Mouse (Mus musculus) adrenal gland, postnatal 36 days (tissue): ENCODE measurements around the gene Epb41l4b. TPM values are rescaled to one million over a fixed set of nuclear protein-coding genes. Genes with fewer than 3 reads are reported as not detected.

ENCODE experiments used
- DNase-seq, 2 experiments: peaks; one replicate each; pipeline ENCODE4 v3.0.0; 2021; ENCODE audit warnings: mixed read lengths in 1 of 2
- total RNA-seq, 2 experiments: library from RNA; stranded (reverse); gene quantifications; 2 replicates each; pipeline ENCODE4 v1.2.3; 2021

Gene Epb41l4b
- total RNA-seq, 2 experiments from 2014 or later = 1.7 to 2.1 TPM

- DNase-seq = no peak
Measured at GRCm38 (mm10) chr4:57114617-57115592, 28.3 kb downstream of the Epb41l4b start.

GRCm38 (mm10) chr4:57113472-57114216 is 29.6 kb downstream of the Epb41l4b start:
- DNase-seq = no peak

- DNase-seq = no peak
Measured at GRCm38 (mm10) chr4:57111992-57112540, 31.2 kb downstream of the Epb41l4b start.

GRCm38 (mm10) chr4:57111411-57111810 is 31.8 kb downstream of the Epb41l4b start:
- DNase-seq = no peak

GRCm38 (mm10) chr4:57109543-57109942 is 33.7 kb downstream of the Epb41l4b start:
- DNase-seq = no peak

GRCm38 (mm10) chr4:57105339-57105738 is 37.9 kb downstream of the Epb41l4b start:
- DNase-seq = no peak

GRCm38 (mm10) chr4:57103830-57104229 is 39.4 kb downstream of the Epb41l4b start:
- DNase-seq = no peak

GRCm38 (mm10) chr4:57101095-57101494 is 42.1 kb downstream of the Epb41l4b start:
- no peak for DNase-seq

- DNase-seq = no peak
Measured at GRCm38 (mm10) chr4:57097411-57097810, 45.8 kb downstream of the Epb41l4b start.

- no peak for DNase-seq
Measured at GRCm38 (mm10) chr4:57095569-57095968, 47.7 kb downstream of the Epb41l4b start.

- DNase-seq = no peak
Measured at GRCm38 (mm10) chr4:57091363-57091762, 51.9 kb downstream of the Epb41l4b start.

GRCm38 (mm10) chr4:57088301-57088700 is 54.9 kb downstream of the Epb41l4b start:
- no peak for DNase-seq

- no peak for DNase-seq
Measured at GRCm38 (mm10) chr4:57085750-57086400, 57.4 kb downstream of the Epb41l4b start.

- no peak for DNase-seq
Measured at GRCm38 (mm10) chr4:57083653-57084052, 59.6 kb downstream of the Epb41l4b start.

GRCm38 (mm10) chr4:57082775-57083428 is 60.3 kb downstream of the Epb41l4b start:
- DNase-seq = no peak

GRCm38 (mm10) chr4:57081463-57081862 is 61.8 kb downstream of the Epb41l4b start:
- DNase-seq = peak in 1 of 2 experiments; percentile 3

- DNase-seq = no peak
Measured at GRCm38 (mm10) chr4:57073843-57074242, 69.4 kb downstream of the Epb41l4b start.

GRCm38 (mm10) chr4:57073174-57073573 is 70.1 kb downstream of the Epb41l4b start:
- no peak for DNase-seq

- DNase-seq = no peak
Measured at GRCm38 (mm10) chr4:57070640-57071039, 72.6 kb downstream of the Epb41l4b start.

- no peak for DNase-seq
Measured at GRCm38 (mm10) chr4:57068397-57068796, 74.8 kb downstream of the Epb41l4b start.

- DNase-seq = no peak
Measured at GRCm38 (mm10) chr4:57067801-57068200, 75.4 kb downstream of the Epb41l4b start.

GRCm38 (mm10) chr4:57066936-57067335 is 76.3 kb downstream of the Epb41l4b start:
- DNase-seq = no peak
